ENCODE assay signal across 16 mouse cellular contexts in the genomic region with DNA sequence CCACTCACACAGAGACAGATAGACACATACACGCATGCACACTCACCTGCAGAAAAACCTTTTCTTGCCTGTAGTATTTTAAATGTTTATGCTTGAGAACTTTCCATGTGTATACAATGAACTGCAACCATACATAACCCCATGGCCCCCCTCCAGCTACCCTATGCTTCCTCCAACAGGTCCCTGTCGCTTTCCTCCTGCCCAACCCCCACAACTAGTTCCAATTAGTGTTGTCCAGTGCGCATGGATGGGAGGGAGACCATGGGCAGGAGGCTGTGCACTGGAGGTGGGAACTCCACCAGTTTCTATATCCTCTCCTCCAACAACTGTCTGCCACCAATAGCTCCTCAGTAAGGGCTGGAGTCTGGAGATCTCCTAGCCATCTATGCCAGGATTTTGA.
"Had no signal": no experiment of that assay in that cellular context is flagged by ENCODE, and none has a peak within 500 bp of the region (broad histone marks: within the 10 kb centered on the region; RNA-seq: fewer than 3 reads in every experiment).

No protein-coding gene starts in this region.

- H3K4me3 ChIP-seq: neural tube, embryonic 13.5 days; neural tube, embryonic 15.5 days; stomach, embryonic 15.5 days had no signal

- H3K4me2 ChIP-seq: neural tube, embryonic 13.5 days; neural tube, embryonic 15.5 days; stomach, embryonic 15.5 days had no signal

- DNase-seq: retina, postnatal 1 day; right cerebral cortex, adult 18-20 months; right cerebral cortex, postnatal 14 days; right cerebral cortex, postnatal 25 days; right cerebral cortex, postnatal 4 days; spleen, adult 18-20 months; thymus, adult 18-20 months; thymus, adult 2 months; thymus, postnatal 14 days; thymus, postnatal 25 days; thymus, postnatal 36 days; thymus, postnatal 4 days had no signal

- H3K9ac ChIP-seq: neural tube, embryonic 13.5 days; neural tube, embryonic 15.5 days; stomach, embryonic 15.5 days had no signal

- H3K27ac ChIP-seq: neural tube, embryonic 13.5 days; neural tube, embryonic 15.5 days; stomach, embryonic 15.5 days; stomach, postnatal 0 days had no signal

- H3K4me1 ChIP-seq: neural tube, embryonic 13.5 days; neural tube, embryonic 15.5 days; stomach, embryonic 15.5 days had no signal

- H3K36me3 ChIP-seq: neural tube, embryonic 13.5 days; neural tube, embryonic 15.5 days; stomach, embryonic 15.5 days had no signal

- H3K9me3 ChIP-seq: neural tube, embryonic 13.5 days; neural tube, embryonic 15.5 days; stomach, embryonic 15.5 days had no signal

- H3K27me3 ChIP-seq: neural tube, embryonic 13.5 days; neural tube, embryonic 15.5 days; stomach, embryonic 15.5 days had no signal
